Mouse (Mus musculus) c-Kit-positive CD71-negative TER-119-negative erythroid progenitor cells, embryonic 14.5 days (primary cell): ENCODE data around the gene Igf1r.

ENCODE experiments used
- DNase-seq: peaks from one replicate; pipeline ENCODE4 v3.0.0-alpha.2; 2013; ENCODE audit warnings: low read depth

Igf1r gene

DNA sequence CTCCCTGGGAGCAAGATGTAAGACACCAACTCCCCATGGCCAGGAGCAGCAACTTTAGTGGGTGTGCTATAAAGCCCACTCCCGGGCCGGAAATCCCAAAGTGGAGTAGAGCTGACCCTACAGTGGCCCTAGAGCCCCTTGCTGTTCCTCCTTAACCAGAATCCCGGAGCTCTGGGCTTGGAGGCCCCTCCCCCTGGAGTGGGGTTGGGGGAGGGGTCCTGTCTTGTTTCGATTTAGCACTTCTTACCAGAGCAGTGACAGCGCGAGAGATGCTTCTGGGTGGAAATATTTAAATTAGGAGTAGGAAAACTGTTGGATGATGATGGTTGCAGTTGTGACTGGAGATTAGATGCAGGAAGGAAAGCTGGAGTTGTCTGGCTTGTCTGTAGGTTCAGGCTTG, 275.9 kb downstream of the Igf1r start:
- no peak for DNase-seq

DNA sequence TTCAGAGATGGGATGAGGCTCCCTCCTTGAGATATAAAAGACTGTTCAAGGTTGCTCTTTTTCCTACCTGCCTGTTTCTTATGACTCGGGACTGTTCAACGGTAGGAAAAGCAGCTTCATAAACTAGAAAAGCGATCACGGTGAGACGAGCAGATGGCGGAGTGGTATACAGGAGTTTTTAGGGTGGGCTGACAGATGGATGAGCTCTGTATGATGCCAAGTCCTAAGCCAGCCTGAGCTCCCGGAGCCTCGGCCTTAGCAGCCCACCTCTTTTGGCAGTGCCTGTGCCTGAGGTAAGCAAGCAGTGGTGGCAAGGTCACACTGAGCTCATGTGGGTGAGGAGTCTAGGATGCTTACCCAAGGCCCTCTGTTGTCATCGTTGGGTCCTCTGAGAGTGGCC, 278.2 kb downstream of the Igf1r start:
- no peak for DNase-seq

DNA sequence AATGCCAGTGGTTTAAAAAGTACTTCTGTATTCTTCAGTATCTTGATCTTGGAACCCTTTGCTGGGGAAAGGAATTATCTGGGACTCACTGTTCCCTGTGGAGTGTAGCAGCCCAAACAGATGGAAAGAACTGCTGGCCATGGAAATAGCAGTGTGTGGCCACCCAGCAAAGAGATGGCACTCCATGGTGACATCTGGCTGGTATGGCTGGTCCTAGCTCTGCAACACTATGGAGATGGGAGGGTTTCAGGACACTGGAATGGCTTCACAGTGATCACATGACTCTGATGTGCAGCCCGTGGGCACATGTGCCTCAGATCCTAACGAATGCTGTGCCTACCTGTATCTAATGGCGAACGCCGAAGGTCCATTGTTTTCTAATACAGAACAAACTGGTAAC, 279.9 kb downstream of the Igf1r start:
- DNase-seq, result no peak

GRCm38 (mm10) chr7:68233619-68234223, 281.1 kb downstream of the Igf1r start:
- DNase-seq, result no peak

- no peak for DNase-seq
These were observed 284.2 kb downstream of the Igf1r start for GRCm38 (mm10) chr7:68236817-68237216.

GRCm38 (mm10) chr7:68239220-68239827, 286.7 kb downstream of the Igf1r start:
- no peak for DNase-seq

- DNase-seq, result no peak
These were observed 288.6 kb downstream of the Igf1r start for GRCm38 (mm10) chr7:68241205-68241604.

GRCm38 (mm10) chr7:68245681-68246080, 293.1 kb downstream of the Igf1r start:
- DNase-seq, result no peak

GRCm38 (mm10) chr7:68246249-68246648, 293.6 kb downstream of the Igf1r start:
- DNase-seq, result no peak

- no peak for DNase-seq
These were observed 297.8 kb downstream of the Igf1r start for GRCm38 (mm10) chr7:68250411-68250810.

- no peak for DNase-seq
These were observed 298.3 kb downstream of the Igf1r start for GRCm38 (mm10) chr7:68250902-68251301.

- DNase-seq, result no peak
These were observed 305.1 kb downstream of the Igf1r start for GRCm38 (mm10) chr7:68257767-68258166.

DNA sequence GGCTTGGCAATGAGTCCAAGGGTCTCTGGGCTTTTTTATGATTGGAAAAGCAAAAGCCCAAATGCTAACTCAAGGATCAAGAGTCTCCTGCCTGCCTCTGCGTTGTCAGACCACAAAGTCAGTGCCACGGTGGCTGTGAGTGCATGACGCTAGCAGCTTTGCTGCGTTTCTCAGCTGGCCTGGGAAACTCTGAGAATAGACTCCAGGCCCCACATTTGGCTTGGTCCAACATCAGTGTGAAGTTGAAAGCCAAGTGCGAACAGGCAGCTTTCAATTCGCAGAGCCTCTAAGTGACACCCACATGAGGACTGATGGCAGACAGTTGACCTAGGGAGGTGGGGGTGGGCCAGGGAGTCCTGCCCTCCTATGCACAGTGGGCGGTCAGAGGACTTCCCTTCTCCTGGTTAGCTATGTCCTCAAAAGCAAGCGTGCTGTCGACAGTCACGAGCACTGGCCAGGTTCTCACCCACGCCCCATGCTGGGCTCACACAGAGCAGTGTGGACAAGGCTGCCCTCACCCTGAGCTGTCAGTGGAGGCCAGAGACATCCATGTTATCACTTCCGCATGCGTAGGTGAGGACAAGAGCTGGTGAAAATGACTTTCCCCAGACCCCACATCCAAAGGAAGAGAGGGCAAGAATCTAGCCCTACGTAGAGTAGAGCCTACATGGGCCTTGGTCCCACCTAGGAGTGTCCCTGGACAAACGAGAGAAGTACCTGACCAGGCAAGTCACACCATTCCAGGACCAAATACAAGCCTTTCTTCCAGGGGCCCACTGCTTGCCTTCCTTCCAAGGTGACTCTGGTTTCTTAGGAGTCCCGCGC, 305.9 kb downstream of the Igf1r start:
- no peak for DNase-seq

DNA sequence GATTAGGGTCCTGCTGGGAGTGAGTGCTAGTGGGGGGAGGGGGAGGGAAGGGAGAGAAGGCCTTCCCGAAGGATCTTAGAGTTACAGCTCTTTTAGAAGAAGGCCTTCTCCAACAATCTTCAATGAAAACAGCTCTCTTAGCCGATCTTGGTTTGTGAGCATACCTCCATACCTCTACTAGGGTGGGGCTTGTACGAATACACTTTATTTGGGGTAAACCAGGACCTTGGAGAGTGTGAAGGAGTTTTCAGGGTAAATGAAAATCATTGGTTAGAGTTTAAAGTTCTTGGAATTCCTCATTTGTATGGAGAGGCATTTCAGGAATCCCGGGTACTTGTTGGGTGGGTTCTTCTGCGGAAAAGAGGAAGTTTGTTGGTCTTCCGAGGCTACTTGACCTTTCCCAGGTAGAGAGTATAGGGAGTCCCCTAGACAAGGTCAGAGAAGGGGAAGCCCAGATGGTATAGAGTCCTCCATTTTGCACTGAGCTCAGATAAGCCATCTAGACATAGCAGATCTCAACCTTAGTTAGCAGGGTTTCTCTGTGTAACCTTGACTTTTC, 307.0 kb downstream of the Igf1r start:
- no peak for DNase-seq

DNA sequence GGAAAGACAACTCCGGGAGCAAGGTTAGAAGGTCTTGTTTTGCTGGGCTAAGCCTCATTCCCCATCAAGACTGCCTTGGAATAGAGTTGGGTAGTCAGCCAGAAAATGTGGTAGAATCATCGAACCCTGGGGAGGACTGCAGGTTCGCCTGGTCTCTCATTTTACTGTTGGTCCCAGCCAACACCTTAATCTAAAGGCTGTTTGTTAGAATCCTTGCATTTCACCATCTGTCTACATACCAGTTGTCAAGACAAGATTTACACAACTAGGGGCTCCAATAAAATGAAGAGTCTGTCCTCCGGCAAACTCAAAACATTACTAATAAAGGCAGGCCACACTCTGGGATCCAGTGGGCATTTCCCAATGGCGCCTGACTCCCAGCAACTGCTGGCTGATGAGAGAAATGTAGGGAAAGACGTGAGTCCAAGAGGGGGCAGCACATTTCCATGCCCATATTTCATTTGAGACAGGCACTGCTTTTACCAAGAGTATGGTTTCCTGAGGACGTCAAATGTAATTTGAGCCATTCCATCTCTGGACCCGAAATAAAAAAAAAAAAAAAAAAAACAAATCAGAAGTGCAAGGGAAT, 310.1 kb downstream of the Igf1r start:
- no peak for DNase-seq

DNA sequence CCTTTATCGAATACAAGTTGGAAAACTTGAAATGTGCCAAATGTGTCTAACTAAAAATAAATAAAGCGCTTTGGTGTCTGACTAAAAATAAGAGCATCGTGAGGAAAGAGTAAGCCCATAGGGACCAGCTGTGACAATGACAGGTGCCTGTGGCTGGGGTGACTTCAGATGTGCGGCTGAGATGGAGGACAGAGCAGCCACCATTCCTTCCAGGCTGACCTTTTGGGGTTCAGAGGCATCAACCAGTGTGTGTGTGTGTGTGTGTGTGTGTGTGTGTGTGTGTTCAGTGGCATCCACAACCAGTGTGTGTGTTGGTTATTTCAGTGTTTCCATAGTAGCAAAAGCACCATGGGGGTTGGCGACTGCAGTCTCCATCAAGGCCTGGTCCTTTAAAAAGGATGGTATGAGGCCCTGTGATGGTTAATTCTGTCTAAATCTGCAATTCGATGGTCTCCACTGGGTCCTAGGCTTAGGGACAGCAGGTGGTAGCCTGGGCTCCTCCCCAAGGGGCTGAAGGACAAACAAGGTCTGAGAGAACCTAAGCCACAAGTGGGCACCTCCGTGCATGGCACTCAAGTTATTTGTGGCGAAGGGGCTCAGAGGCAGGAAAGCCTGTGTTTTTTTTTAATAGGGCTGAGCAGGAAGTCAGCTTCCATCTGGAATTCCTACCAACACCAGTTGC, 310.9 kb downstream of the Igf1r start:
- no peak for DNase-seq

- DNase-seq, result no peak
These were observed 311.4 kb downstream of the Igf1r start, which contains the start of gene Pgpep1l for GRCm38 (mm10) chr7:68264028-68264453. Gene Pgpep1l (minus strand): TSS chr7:68264233.

DNA sequence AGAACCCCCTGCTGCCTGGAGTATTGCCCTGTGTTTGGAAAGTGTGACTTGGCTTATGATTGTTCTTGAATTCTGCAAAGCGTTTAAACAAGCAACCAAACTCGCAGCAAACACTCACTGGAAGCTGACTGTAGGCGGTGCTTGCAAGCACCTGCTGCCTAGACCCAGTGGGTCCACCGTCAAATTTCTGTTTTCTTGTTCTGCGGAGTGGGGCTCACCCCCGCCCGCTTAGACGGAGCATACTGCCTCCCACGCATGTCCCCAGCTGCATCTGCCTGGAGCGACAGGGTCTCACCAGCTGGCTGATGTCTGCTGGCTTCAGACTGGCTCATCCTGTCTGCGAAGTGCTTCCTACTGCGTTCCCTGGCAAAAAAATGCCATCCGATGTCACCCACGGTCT, 311.9 kb downstream of the Igf1r start:
- no peak for DNase-seq

- no peak for DNase-seq
These were observed 312.8 kb downstream of the Igf1r start for GRCm38 (mm10) chr7:68265391-68265790.

DNA sequence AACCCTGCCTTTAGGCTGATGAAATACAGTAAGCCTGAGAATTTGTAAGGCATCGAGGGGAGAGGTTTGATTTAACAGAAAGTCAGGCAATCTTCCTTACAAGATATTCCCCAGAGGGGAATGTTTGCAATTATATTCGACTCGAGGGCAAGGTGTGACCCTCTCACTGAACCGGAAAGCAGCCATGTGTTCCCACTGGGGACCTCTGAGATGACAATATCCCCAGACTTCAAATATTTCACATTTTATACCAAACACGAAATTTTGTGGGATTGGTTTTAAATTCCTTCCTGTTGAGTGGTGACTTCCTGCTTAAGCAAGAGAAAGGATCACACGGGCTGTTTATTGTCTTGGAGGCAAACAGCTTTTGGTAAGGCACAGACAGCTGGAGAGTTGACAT, 314.1 kb downstream of the Igf1r start:
- no peak for DNase-seq

GRCm38 (mm10) chr7:68270551-68270950, 317.9 kb downstream of the Igf1r start:
- DNase-seq, result no peak

GRCm38 (mm10) chr7:68271816-68272215, 319.2 kb downstream of the Igf1r start:
- DNase-seq, result no peak
